Mouse (Mus musculus) thymus, postnatal 36 days (tissue): Measurements from ENCODE around the gene Upb1.
"Not testable (repeated sequence)": the region's sequence is repeated elsewhere in the genome, so short reads cannot be mapped to it uniquely, and the experiment has no call there.

Source experiments
- DNase-seq, 2 experiments: peaks; one replicate each; pipeline ENCODE4 v3.0.0; 2022; ENCODE audit warnings: mixed read lengths in 2 of 2

Upb1 gene

GRCm38 (mm10) chr10:75457852-75458251, 56.9 kb downstream of the Upb1 start:
- DNase-seq, result no peak

GRCm38 (mm10) chr10:75458329-75458728, 57.4 kb downstream of the Upb1 start:
- DNase-seq, result no peak

DNA sequence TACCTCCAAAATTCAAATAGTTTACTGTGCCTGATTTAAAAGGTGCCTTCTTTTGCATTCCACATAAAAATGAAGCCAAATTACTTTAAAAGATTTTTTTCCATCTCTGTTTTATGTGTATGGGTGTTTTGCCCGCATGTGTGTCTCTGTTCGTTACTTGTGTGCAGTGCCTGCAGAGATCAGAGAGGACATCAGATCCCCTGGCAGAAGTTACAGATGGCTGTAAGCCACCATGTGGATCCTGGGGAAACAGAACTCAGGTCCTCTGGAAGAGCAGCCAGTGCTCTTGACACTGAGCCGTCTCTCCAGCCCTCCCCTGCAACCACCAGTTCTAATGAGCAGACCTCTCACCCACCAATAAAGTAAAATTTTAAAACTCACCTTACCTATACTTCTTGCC, 61.8 kb downstream of the Upb1 start:
- DNase-seq, result no peak

DNA sequence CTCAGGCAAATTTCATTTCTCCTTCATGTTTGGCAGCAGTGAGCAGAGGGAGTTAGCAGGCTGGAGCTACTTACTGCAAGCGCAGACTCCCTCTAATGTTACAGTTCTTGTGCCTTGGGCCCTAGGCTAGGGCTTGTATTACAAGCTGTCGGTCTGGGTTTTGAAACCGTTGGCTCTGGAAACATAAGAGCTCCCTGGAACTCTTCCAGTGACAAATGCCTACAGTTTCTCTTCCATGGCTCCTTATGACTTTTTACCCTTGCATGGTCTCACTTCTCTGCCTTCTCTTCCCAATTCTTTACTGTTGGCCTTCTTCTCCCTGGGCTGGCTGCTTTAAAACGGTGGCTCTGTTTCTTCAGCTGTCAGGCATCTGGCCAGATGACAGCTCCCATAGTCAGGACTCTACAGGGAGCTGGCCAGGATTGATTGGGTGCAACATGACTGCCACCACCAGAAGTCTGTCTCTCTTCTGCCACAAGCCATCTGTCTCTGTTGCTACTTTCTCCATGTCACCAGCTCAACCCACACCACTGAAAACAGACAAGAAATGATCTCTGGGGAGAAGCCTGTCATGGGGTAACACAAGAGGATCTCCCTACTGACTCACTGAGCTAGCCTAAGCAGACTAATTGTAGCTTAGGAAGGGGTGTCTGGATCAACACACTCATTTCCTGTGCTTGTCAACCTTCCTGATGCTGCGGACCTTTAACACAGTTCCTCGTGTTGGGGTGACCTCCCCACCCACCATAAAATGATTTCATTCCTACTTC, 65.1 kb downstream of the Upb1 start:
- no peak for DNase-seq

GRCm38 (mm10) chr10:75473411-75473810, 72.5 kb downstream of the Upb1 start:
- no peak for DNase-seq

DNA sequence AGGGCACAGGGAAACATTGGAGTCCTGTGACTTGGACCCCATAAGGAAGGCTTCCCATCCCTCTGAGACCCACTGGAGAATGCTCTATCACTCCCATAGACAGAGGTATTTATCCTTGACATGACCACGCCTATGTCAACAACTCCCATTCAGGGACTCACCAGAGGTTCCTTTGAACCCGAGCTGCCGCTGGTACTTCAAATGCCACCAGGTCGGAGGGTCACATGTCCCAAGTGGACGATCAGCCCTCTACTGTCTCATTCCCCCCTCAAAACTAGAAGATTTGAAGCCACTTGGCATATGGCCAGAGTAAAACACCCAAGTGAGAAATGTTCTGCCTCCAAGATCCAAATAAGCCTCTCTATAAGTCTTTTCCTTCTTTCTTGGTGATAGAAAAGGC, 73.7 kb downstream of the Upb1 start:
- no peak for DNase-seq

DNA sequence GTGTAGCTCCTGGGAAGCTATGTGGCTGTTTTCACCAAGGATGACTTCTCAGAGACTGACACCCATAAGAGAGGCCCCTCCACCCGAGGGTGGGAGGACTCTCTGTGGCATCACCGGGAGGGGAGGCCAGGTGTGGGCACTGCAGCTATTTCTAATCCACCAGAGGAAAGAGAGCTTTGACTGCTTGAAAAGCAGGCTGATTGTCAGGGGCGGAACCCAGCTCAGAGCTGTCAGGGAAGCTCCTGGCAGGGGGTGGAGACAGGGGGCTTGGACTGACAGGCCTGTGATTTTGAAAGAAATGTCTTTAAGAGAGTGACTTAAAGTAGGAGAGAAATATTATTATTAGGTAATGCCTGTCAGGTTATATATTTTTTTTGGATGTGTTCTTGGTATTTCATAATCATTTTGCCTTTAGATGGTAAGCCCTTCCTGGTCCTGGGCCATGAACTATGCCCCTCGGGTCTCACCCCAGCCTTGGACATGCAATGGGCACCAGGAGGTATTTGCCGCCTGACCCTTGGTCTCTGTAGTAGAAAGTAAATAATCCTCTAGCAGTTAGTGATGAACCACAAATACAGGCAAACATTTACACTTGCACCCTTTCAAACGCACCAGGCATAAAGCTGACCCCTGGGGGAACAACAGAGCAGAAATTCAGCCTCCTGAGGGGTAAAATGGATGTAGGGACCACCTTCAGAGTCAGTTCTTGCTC, 74.4 kb downstream of the Upb1 start:
- DNase-seq, result not testable (repeated sequence)

DNA sequence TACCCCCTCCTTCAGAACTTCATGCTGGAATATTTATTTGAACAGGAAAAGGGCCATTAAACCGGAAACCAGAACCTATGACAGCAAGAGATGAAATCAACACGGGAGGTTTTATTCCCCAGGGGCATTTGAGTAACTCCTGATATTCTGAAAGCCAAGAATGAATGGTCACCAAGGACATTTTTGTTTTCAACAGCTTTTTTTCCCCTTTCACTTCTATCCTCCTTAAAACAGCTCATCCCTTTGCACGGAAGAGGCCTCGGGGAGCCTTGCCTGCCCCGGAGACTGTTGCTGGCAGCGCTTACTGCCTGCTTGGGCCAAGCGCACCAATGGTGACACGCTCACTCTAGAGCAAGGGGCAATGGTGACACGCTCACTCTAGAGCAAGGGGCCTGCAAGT, 76.1 kb downstream of the Upb1 start:
- no peak for DNase-seq

DNA sequence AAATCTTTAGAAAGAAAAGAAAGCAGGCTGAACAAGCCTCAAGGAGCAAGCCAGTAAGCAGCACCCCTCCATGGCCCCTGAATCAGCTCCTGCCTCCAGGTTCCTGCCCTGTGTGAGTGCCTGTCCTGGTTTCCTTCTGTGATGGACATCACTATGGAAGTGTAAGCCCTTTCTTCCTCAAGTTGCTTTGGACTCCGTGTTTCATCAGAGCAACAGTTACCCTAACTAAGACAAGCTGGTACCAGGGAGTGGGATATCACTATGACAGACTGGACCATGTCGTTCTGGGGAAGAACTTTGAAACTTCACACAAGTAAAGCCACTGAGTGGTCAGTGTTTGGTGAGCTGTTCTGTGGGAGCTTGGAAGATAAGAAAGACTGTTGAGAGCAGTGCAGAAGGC, 79.0 kb downstream of the Upb1 start:
- no peak for DNase-seq

- no peak for DNase-seq
Measured at GRCm38 (mm10) chr10:75481703-75482102, 80.8 kb downstream of the Upb1 start.

GRCm38 (mm10) chr10:75482271-75482670, 81.4 kb downstream of the Upb1 start:
- no peak for DNase-seq

DNA sequence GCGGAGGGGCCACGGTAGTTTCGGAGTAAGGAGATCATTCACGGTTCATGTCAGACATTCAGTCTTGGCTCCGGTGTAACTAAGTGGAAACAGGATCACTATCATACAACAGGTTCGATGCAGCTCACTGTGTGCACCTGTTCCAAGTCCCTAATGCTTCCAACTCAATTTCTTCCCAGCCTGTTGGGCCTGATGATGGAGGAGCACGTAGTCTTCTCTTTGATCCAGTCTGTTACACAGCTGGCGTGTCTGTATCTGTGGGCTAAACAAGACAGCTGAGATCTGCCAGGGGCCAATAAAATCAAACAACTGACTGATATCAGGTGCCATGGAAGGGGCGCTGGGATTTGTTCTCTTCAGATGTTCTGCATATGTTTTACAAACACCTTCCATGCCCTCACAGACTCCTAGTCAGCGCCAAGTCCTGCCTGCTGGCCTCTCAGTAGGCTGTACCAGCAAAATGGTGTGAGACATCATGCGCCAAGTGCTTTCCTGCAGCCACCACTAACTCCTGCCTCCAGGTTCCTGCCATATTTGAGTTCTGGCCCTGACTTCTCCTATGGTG, 82.1 kb downstream of the Upb1 start:
- DNase-seq, result no peak

- DNase-seq, result no peak
Measured at GRCm38 (mm10) chr10:75484066-75484465, 83.2 kb downstream of the Upb1 start.

GRCm38 (mm10) chr10:75484767-75485166, 83.9 kb downstream of the Upb1 start:
- DNase-seq, result no peak

- DNase-seq, result peak; percentile 58 to 72
Measured at GRCm38 (mm10) chr10:75486086-75486979, 85.4 kb downstream of the Upb1 start.

DNA sequence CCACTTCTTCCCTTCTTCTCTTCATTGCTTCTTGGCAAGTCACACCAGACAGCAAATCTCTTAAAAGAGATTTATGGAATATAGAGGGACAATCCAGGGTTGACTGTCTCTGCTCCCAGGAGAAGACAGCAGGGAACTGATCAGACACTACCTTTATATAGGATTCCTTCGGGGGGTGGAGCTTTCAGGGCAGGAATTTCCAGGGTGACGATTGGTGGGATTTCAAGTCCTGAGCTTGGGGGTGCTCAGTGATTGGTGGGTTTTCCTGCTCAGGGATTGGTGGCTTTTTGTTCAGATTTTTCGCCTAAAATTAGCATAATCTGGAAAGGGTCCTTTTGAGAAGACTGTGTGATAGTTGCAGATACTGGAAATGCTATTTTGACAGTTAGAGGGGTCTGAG, 86.2 kb downstream of the Upb1 start:
- no peak for DNase-seq

DNA sequence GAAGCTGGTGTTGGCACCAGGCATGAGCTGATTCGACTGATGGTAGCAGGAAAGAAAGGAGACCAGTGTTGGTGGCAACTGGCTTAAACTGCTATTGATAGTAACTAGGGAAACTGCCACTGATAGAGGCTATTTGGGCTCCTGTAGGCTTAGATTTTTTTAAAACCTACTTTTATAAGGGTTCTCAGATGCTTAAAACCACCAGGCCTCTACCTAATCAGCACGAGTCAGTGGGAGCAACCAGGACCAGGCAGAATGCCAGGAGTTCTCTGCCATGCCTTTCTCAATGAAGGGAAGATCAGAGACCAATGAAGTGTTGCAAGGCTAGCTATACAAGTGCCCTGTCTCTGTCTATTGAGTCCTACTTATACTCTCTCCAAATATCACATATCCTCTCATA, 88.6 kb downstream of the Upb1 start:
- no peak for DNase-seq

DNA sequence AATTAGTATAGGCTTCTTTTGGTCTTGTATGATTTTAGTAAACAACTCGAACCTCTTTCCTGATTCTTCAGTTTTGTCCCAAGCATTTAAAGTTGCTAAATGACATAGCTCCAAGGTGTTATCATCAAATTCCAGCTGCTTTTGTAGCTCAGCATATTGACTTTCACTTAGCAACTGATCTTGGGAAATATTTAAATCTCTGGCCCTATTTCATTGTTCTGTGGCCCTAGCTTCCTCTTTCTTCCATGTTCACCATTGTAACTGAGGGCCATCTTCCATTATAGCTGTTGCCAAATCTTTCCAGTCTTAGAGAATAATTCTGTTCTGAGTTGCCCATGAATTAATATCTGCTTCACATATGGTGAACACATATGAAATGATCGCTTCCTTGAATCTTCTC, 89.8 kb downstream of the Upb1 start:
- DNase-seq, result no peak
